Mouse (Mus musculus) forebrain, embryonic 15.5 days (tissue): ENCODE results near the gene Cd47. TPM values are rescaled to one million over a fixed set of nuclear protein-coding genes. Genes with fewer than 3 reads are reported as not detected.

Experiments
- ATAC-seq: fragments of 200-750 bp; cut with Nextera tagmentation; replicated peaks from 2 replicates; pipeline ENCODE4 v1.8.0; 2017; ENCODE audit warnings: mild to moderate bottlenecking, moderate TSS enrichment, moderate library complexity
- H3K27ac ChIP-seq: fragments of 300-500 bp; sonication (generic); replicated peaks from 2 replicates; pipeline ENCODE4 v1.5.1; 2015; ENCODE audit warnings: mild to moderate bottlenecking, inconsistent platforms
- H3K27me3 ChIP-seq: fragments of 300-500 bp; sonication (generic); 2 replicates; pipeline ENCODE4 v1.6.1; 2015; ENCODE audit warnings: inconsistent platforms
- H3K36me3 ChIP-seq: fragments of 300-500 bp; sonication (generic); 2 replicates; pipeline ENCODE4 v1.6.1; 2015; ENCODE audit warnings: mild to moderate bottlenecking, inconsistent platforms
- H3K4me1 ChIP-seq: fragments of 300-500 bp; sonication (generic); 2 replicates; pipeline ENCODE4 v1.6.1; 2015; ENCODE audit warnings: inconsistent platforms
- H3K4me2 ChIP-seq: fragments of 300-500 bp; sonication (generic); replicated peaks from 2 replicates; pipeline ENCODE4 v1.6.1; 2015; ENCODE audit warnings: mild to moderate bottlenecking, inconsistent platforms
- H3K4me3 ChIP-seq: fragments of 300-500 bp; sonication (generic); 2 replicates; pipeline ENCODE4 v1.5.1; 2015; ENCODE audit warnings: mild to moderate bottlenecking, inconsistent platforms
- H3K9ac ChIP-seq: fragments of 300-500 bp; sonication (generic); replicated peaks from 2 replicates; pipeline ENCODE4 v1.6.1; 2015; ENCODE audit warnings: mild to moderate bottlenecking, inconsistent platforms
- H3K9me3 ChIP-seq: fragments of 300-500 bp; sonication (generic); 2 replicates; pipeline ENCODE4 v1.6.1; 2016; ENCODE audit warnings: inconsistent platforms
- WGBS: fragments of 180-500 bp; shearing (Covaris S2); methylation state at CpG from one replicate; pipeline ENCODE4 v1.1.7; 2015; ENCODE audit warnings: mixed read lengths; 5-methylcytosine and 5-hydroxymethylcytosine counted together
- polyA plus RNA-seq: library from polyadenylated mRNA; unstranded; fragments of >200 nt; fragmentation: Nextera tagmentation; extraction: Ambion mirVana; gene quantifications from 2 replicates; pipeline ENCODE4 v1.2.1, GENCODE M21; 2015

Gene Cd47
- 123 and 128 TPM in 2 replicates for polyA plus RNA-seq

- no peaks in the 10 kb centered on the region for H3K27me3 ChIP-seq
- no peaks in the 10 kb centered on the region for H3K9me3 ChIP-seq
- H3K27ac ChIP-seq = no peak within 1 kb of the TSS
- H3K4me1 ChIP-seq = peaks cover 11% of the 10 kb centered on the region
- H3K4me3 ChIP-seq = no peak within 1 kb of the TSS
- 85% methylated on average over 10 of the region's 10 CpGs for WGBS
- H3K36me3 ChIP-seq = no peaks in the 10 kb centered on the region
- ATAC-seq = no peak
- H3K4me2 ChIP-seq = no peak within 1 kb of the TSS
- no peak within 1 kb of the TSS for H3K9ac ChIP-seq
These were observed at the start of gene Cd47 for GRCm38 (mm10) chr16:49799597-49800561. Gene Cd47, plus strand, starts transcription at chr16:49800533.

- ATAC-seq = no peak
- Histone ChIP-seq H3K4me1 (peaks cover 10% of the 10 kb centered on the region), H3K9me3 (no peaks in the 10 kb centered on the region), H3K27ac (peak overlapping the region; percentile 46), H3K9ac (no peak overlapping the region), H3K36me3 (no peaks in the 10 kb centered on the region), H3K4me2 (no peak overlapping the region), H3K4me3 (no peak overlapping the region), H3K27me3 (no peaks in the 10 kb centered on the region)
- 21% methylated on average over 1 of the region's 1 CpGs for WGBS
These were observed 47.4 kb upstream of the Cd47 start for GRCm38 (mm10) chr16:49752906-49753305.

GRCm38 (mm10) chr16:49753318-49753717 is 47.0 kb upstream of the Cd47 start:
- no peaks in the 10 kb centered on the region for H3K9me3 ChIP-seq
- H3K36me3 ChIP-seq = no peaks in the 10 kb centered on the region
- no peak overlapping the region for H3K4me2 ChIP-seq
- H3K27me3 ChIP-seq = no peaks in the 10 kb centered on the region
- peak overlapping the region; percentile 46 for H3K27ac ChIP-seq
- H3K4me3 ChIP-seq = no peak overlapping the region
- no peak overlapping the region for H3K9ac ChIP-seq
- ATAC-seq = peak; percentile 75
- WGBS = 21% methylated on average over 3 of the region's 3 CpGs
- H3K4me1 ChIP-seq = peaks cover 10% of the 10 kb centered on the region

GRCm38 (mm10) chr16:49760517-49761203 is 39.7 kb upstream of the Cd47 start:
- no peak overlapping the region for H3K4me3 ChIP-seq
- H3K36me3 ChIP-seq = 0 out of 2 replicates have a peak, but pooled peaks cover 3% of the 10 kb centered on the region
- no peak overlapping the region for H3K27ac ChIP-seq
- no peaks in the 10 kb centered on the region for H3K9me3 ChIP-seq
- H3K27me3 ChIP-seq = no peaks in the 10 kb centered on the region
- 83% methylated on average over 17 of the region's 17 CpGs for WGBS
- no peak overlapping the region for H3K9ac ChIP-seq
- no peak overlapping the region for H3K4me2 ChIP-seq
- no peaks in the 10 kb centered on the region for H3K4me1 ChIP-seq
- no peak for ATAC-seq

- Histone ChIP-seq H3K4me3 (no peak overlapping the region), H3K9me3 (no peaks in the 10 kb centered on the region), H3K36me3 (0 out of 2 replicates have a peak, but pooled peaks cover 3% of the 10 kb centered on the region), H3K9ac (no peak overlapping the region), H3K27me3 (no peaks in the 10 kb centered on the region), H3K27ac (no peak overlapping the region), H3K4me1 (no peaks in the 10 kb centered on the region), H3K4me2 (no peak overlapping the region)
- no peak for ATAC-seq
- WGBS = 78% methylated on average over 5 of the region's 5 CpGs
These were observed 38.4 kb upstream of the Cd47 start for GRCm38 (mm10) chr16:49761981-49762380.

GRCm38 (mm10) chr16:49766326-49766725 is 34.0 kb upstream of the Cd47 start:
- no peaks in the 10 kb centered on the region for H3K27me3 ChIP-seq
- no peaks in the 10 kb centered on the region for H3K36me3 ChIP-seq
- ATAC-seq = no peak
- no peaks in the 10 kb centered on the region for H3K9me3 ChIP-seq
- no peaks in the 10 kb centered on the region for H3K4me1 ChIP-seq
- H3K4me2 ChIP-seq = no peak overlapping the region
- 70% methylated on average over 3 of the region's 3 CpGs for WGBS
- H3K9ac ChIP-seq = no peak overlapping the region
- no peak overlapping the region for H3K27ac ChIP-seq
- no peak overlapping the region for H3K4me3 ChIP-seq

GRCm38 (mm10) chr16:49768491-49769031 is 31.8 kb upstream of the Cd47 start:
- H3K36me3 ChIP-seq = no peaks in the 10 kb centered on the region
- H3K27ac ChIP-seq = no peak overlapping the region
- no peak overlapping the region for H3K4me3 ChIP-seq
- H3K27me3 ChIP-seq = no peaks in the 10 kb centered on the region
- ATAC-seq = no peak
- 74% methylated on average over 4 of the region's 4 CpGs for WGBS
- no peak overlapping the region for H3K4me2 ChIP-seq
- no peaks in the 10 kb centered on the region for H3K9me3 ChIP-seq
- no peaks in the 10 kb centered on the region for H3K4me1 ChIP-seq
- no peak overlapping the region for H3K9ac ChIP-seq

GRCm38 (mm10) chr16:49769831-49770261 is 30.5 kb upstream of the Cd47 start:
- Histone ChIP-seq H3K4me2 (no peak overlapping the region), H3K27me3 (no peaks in the 10 kb centered on the region), H3K4me1 (no peaks in the 10 kb centered on the region), H3K27ac (no peak overlapping the region), H3K36me3 (no peaks in the 10 kb centered on the region), H3K9me3 (no peaks in the 10 kb centered on the region), H3K4me3 (no peak overlapping the region), H3K9ac (no peak overlapping the region)
- 74% methylated on average over 2 of the region's 2 CpGs for WGBS
- ATAC-seq = no peak

- no peaks in the 10 kb centered on the region for H3K27me3 ChIP-seq
- H3K4me2 ChIP-seq = no peak overlapping the region
- WGBS = 93% methylated on average over 12 of the region's 12 CpGs
- H3K9ac ChIP-seq = no peak overlapping the region
- no peak overlapping the region for H3K4me3 ChIP-seq
- no peaks in the 10 kb centered on the region for H3K4me1 ChIP-seq
- H3K36me3 ChIP-seq = no peaks in the 10 kb centered on the region
- ATAC-seq = no peak
- H3K9me3 ChIP-seq = no peaks in the 10 kb centered on the region
- H3K27ac ChIP-seq = no peak overlapping the region
These were observed 29.8 kb upstream of the Cd47 start for GRCm38 (mm10) chr16:49770320-49771189.

GRCm38 (mm10) chr16:49771609-49772396 is 28.5 kb upstream of the Cd47 start:
- Histone ChIP-seq H3K9me3 (no peaks in the 10 kb centered on the region), H3K9ac (no peak overlapping the region), H3K4me1 (no peaks in the 10 kb centered on the region), H3K27ac (no peak overlapping the region), H3K4me3 (no peak overlapping the region), H3K4me2 (no peak overlapping the region), H3K36me3 (no peaks in the 10 kb centered on the region), H3K27me3 (no peaks in the 10 kb centered on the region)
- ATAC-seq = no peak
- WGBS = 88% methylated on average over 7 of the region's 7 CpGs

- no peaks in the 10 kb centered on the region for H3K9me3 ChIP-seq
- no peak overlapping the region for H3K4me3 ChIP-seq
- H3K4me1 ChIP-seq = no peaks in the 10 kb centered on the region
- H3K9ac ChIP-seq = no peak overlapping the region
- no peak overlapping the region for H3K27ac ChIP-seq
- H3K4me2 ChIP-seq = no peak overlapping the region
- H3K36me3 ChIP-seq = no peaks in the 10 kb centered on the region
- no peaks in the 10 kb centered on the region for H3K27me3 ChIP-seq
- WGBS = 79% methylated on average over 1 of the region's 1 CpGs
- no peak for ATAC-seq
These were observed 27.8 kb upstream of the Cd47 start for GRCm38 (mm10) chr16:49772576-49772975.
